Mouse (Mus musculus): Measurements from ENCODE around the gene Hes2. TPM values are rescaled to one million over a fixed set of nuclear protein-coding genes. Genes with fewer than 3 reads are reported as not detected.

Hes2 gene
- polyA plus RNA-seq, 1 experiment, result 0.39 TPM

- no peak for TF ChIP-seq EP300 (IDR thresholded peaks at IDR 0.05; ENCODE audit: insufficient read depth, low read depth, low read length)
- H3K27ac ChIP-seq (ENCODE audit: insufficient read depth, low read length), result no peak overlapping the region
- H3K4me3 ChIP-seq (ENCODE audit: low read depth, low read length), result no peak overlapping the region
- no peaks in the 10 kb centered on the region for H3K36me3 ChIP-seq (ENCODE audit: control insufficient read depth, insufficient read depth, low read length, poor library complexity, severe bottlenecking)
- no peaks in the 10 kb centered on the region for H3K27me3 ChIP-seq (ENCODE audit: control insufficient read depth, insufficient read depth, low read length, poor library complexity, severe bottlenecking)
- no peaks in the 10 kb centered on the region for H3K4me1 ChIP-seq (ENCODE audit: control insufficient read depth, insufficient read depth, low read length)
- no peak overlapping the region for H3K9ac ChIP-seq (ENCODE audit: low read depth, poor library complexity, severe bottlenecking)
- no peaks in the 10 kb centered on the region for H3K9me3 ChIP-seq (replicated peaks; ENCODE audit: control insufficient read depth, insufficient read depth, low read length, poor library complexity, severe bottlenecking)
Measured at GRCm38 (mm10) chr4:152117538-152117937, 41.1 kb upstream of the Hes2 start.

DNA sequence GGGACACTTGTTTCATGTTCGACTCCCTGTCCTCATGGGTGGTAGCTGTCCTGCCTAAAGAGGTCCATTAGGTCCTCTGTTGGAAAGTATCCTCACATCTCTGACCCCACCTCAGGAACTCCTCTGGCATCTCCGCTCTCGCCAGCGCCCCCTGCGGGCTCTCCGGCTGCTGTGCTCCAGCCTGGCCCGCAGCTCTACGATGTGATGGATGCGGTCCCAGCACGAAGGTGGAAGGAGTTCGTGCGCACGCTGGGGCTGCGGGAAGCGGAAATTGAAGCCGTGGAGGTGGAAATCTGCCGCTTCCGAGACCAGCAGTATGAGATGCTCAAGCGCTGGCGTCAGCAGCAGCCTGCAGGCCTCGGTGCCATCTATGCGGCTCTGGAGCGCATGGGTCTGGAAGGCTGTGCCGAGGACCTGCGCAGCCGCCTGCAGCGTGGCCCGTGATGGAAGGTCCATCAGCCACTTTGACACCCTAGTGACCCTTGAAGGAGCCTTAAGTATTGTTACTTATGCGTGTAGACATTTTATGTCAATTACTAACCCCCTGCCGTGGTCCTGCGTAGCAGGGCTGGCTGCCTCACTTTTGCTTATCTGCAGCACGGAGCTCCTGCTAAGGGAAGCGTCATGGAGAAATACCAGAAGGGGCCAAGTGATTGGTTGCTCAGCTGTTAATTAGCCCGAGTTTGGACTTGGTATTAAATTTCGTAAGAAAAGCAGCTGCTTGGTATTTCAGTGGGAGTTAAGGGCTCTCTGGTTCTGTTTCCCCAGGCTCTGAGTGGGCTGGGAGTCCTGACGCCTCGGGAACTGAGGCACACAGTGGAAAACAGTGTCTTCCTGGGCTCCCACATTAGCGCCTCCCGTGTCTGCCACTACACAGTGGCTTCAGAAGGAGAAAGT lies 39.0 kb upstream of the Hes2 start:
- Histone ChIP-seq H3K27me3 (ENCODE audit: control insufficient read depth, insufficient read depth, low read length, poor library complexity, severe bottlenecking) (no peaks in the 10 kb centered on the region), H3K9me3 (replicated peaks; ENCODE audit: control insufficient read depth, insufficient read depth, low read length, poor library complexity, severe bottlenecking) (no peaks in the 10 kb centered on the region), H3K27ac (ENCODE audit: insufficient read depth, low read length) (no peak overlapping the region), H3K9ac (ENCODE audit: low read depth, poor library complexity, severe bottlenecking) (no peak overlapping the region), H3K4me1 (ENCODE audit: control insufficient read depth, insufficient read depth, low read length) (no peaks in the 10 kb centered on the region), H3K36me3 (ENCODE audit: control insufficient read depth, insufficient read depth, low read length, poor library complexity, severe bottlenecking) (no peaks in the 10 kb centered on the region), H3K4me3 (ENCODE audit: low read depth, low read length) (peak overlapping the region; percentile 47)
- TF ChIP-seq EP300 (IDR thresholded peaks at IDR 0.05; ENCODE audit: insufficient read depth, low read depth, low read length) (no peak), CTCF (IDR thresholded peaks at IDR 0.05; ENCODE audit: low read depth, low read length) (peak; percentile 77)

DNA sequence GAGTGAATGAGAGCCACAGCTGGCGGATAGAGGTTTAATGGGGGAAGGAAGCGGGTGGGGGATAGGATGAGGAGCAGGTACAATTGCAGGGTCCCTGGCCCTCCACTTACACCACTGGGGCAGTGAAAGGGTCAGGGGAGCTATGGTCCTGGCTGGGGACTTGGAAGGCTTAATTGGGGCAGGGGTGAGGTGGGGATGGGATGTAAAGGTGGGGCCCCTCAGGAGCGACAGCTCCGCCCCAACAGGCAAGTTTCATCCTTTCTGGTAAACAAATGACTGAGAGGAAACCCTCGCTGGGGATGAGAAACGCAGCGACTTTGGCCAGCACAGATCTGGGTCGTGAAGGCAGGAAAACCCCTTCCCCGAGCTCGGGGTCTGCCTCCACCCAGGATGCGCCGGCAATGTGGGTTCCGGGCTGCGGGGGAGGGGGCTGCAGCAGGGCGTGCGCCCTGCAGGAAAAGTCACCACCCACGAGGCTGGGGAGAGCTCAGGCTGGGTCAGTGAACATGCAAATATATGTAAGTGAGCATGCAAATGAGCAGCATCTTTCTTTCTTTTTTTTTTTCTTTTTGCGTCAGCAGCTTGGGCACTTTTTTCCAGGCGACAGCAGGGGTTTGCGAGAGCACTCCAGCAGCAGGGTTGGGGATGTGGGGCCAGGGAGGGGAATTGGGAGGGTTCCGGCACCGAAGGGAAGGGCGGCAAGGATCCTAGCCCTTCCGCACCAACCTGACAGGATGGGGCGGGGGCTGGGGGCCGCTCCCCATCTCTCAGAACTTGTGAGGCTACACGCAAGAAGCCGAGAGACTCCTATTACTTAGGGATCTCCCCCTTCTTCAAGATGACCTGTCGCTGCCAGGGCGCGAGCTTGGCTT lies 38.1 kb upstream of the Hes2 start:
- Histone ChIP-seq H3K9me3 (replicated peaks; ENCODE audit: control insufficient read depth, insufficient read depth, low read length, poor library complexity, severe bottlenecking) (no peaks in the 10 kb centered on the region), H3K27ac (ENCODE audit: insufficient read depth, low read length) (no peak overlapping the region), H3K4me3 (ENCODE audit: low read depth, low read length) (peak overlapping the region; percentile 47), H3K9ac (ENCODE audit: low read depth, poor library complexity, severe bottlenecking) (no peak overlapping the region), H3K4me1 (ENCODE audit: control insufficient read depth, insufficient read depth, low read length) (no peaks in the 10 kb centered on the region), H3K36me3 (ENCODE audit: control insufficient read depth, insufficient read depth, low read length, poor library complexity, severe bottlenecking) (no peaks in the 10 kb centered on the region), H3K27me3 (ENCODE audit: control insufficient read depth, insufficient read depth, low read length, poor library complexity, severe bottlenecking) (no peaks in the 10 kb centered on the region)
- TF ChIP-seq POLR2A (IDR thresholded peaks at IDR 0.05; ENCODE audit: insufficient read depth, low read length) (no peak), EP300 (IDR thresholded peaks at IDR 0.05; ENCODE audit: insufficient read depth, low read depth, low read length) (no peak), CTCF (IDR thresholded peaks at IDR 0.05; ENCODE audit: low read depth, low read length) (no peak)

GRCm38 (mm10) chr4:152121183-152121505 lies 37.5 kb upstream of the Hes2 start:
- Histone ChIP-seq H3K9me3 (replicated peaks; ENCODE audit: control insufficient read depth, insufficient read depth, low read length, poor library complexity, severe bottlenecking) (no peaks in the 10 kb centered on the region), H3K4me3 (ENCODE audit: low read depth, low read length) (peak overlapping the region; percentile 47), H3K36me3 (ENCODE audit: control insufficient read depth, insufficient read depth, low read length, poor library complexity, severe bottlenecking) (no peaks in the 10 kb centered on the region), H3K27ac (ENCODE audit: insufficient read depth, low read length) (no peak overlapping the region), H3K9ac (ENCODE audit: low read depth, poor library complexity, severe bottlenecking) (no peak overlapping the region), H3K27me3 (ENCODE audit: control insufficient read depth, insufficient read depth, low read length, poor library complexity, severe bottlenecking) (no peaks in the 10 kb centered on the region), H3K4me1 (ENCODE audit: control insufficient read depth, insufficient read depth, low read length) (no peaks in the 10 kb centered on the region)
- TF ChIP-seq POLR2A (IDR thresholded peaks at IDR 0.05; ENCODE audit: insufficient read depth, low read length), result no peak
- no peak for TF ChIP-seq CTCF (IDR thresholded peaks at IDR 0.05; ENCODE audit: low read depth, low read length)
- no peak for TF ChIP-seq EP300 (IDR thresholded peaks at IDR 0.05; ENCODE audit: insufficient read depth, low read depth, low read length)

GRCm38 (mm10) chr4:152124361-152124961 lies 34.2 kb upstream of the Hes2 start:
- H3K4me3 ChIP-seq (ENCODE audit: low read depth, low read length), result no peak overlapping the region
- H3K9me3 ChIP-seq (replicated peaks; ENCODE audit: control insufficient read depth, insufficient read depth, low read length, poor library complexity, severe bottlenecking), result no peaks in the 10 kb centered on the region
- no peaks in the 10 kb centered on the region for H3K36me3 ChIP-seq (ENCODE audit: control insufficient read depth, insufficient read depth, low read length, poor library complexity, severe bottlenecking)
- no peaks in the 10 kb centered on the region for H3K27me3 ChIP-seq (ENCODE audit: control insufficient read depth, insufficient read depth, low read length, poor library complexity, severe bottlenecking)
- TF ChIP-seq CTCF (IDR thresholded peaks at IDR 0.05; ENCODE audit: low read depth, low read length) (no peak), POLR2A (IDR thresholded peaks at IDR 0.05; ENCODE audit: insufficient read depth, low read length) (no peak), EP300 (IDR thresholded peaks at IDR 0.05; ENCODE audit: insufficient read depth, low read depth, low read length) (no peak)
- H3K9ac ChIP-seq (ENCODE audit: low read depth, poor library complexity, severe bottlenecking), result no peak overlapping the region
- H3K4me1 ChIP-seq (ENCODE audit: control insufficient read depth, insufficient read depth, low read length), result peaks cover 3% of the 10 kb centered on the region
- H3K27ac ChIP-seq (ENCODE audit: insufficient read depth, low read length), result no peak overlapping the region
